Mouse (Mus musculus) forebrain, embryonic 16.5 days (tissue): ENCODE measurements around the gene Syne1. TPM values are rescaled to one million over a fixed set of nuclear protein-coding genes. Genes with fewer than 3 reads are reported as not detected.

ENCODE experiments used
- ATAC-seq: fragments of 200-750 bp; cut with Nextera tagmentation; 2 replicates; pipeline ENCODE4 v1.8.0; 2017; ENCODE audit warnings: mild to moderate bottlenecking, moderate library complexity
- H3K27ac ChIP-seq: fragments of 300-500 bp; sonication (generic); 2 replicates; pipeline ENCODE4 v1.5.1; 2014; ENCODE audit warnings: low read length, control low read depth
- H3K27me3 ChIP-seq: fragments of 300-500 bp; sonication (generic); replicated peaks from 2 replicates; pipeline ENCODE4 v1.6.1; 2014; ENCODE audit warnings: low read length; ENCODE audit not compliant: control insufficient read depth, insufficient read depth
- H3K36me3 ChIP-seq: fragments of 300-500 bp; sonication (generic); 2 replicates; pipeline ENCODE4 v1.6.1; 2014; ENCODE audit not compliant: control insufficient read depth, insufficient read depth
- H3K4me1 ChIP-seq: fragments of 300-500 bp; sonication (generic); replicated peaks from 2 replicates; pipeline ENCODE4 v1.6.1; 2014; ENCODE audit warnings: low read length; ENCODE audit not compliant: control insufficient read depth, insufficient read depth
- H3K4me2 ChIP-seq: fragments of 300-500 bp; sonication (generic); 2 replicates; pipeline ENCODE4 v1.6.1; 2014; ENCODE audit warnings: mild to moderate bottlenecking, low read length, control low read depth
- H3K4me3 ChIP-seq: fragments of 300-500 bp; sonication (generic); replicated peaks from 2 replicates; pipeline ENCODE4 v1.5.1; 2014; ENCODE audit warnings: mild to moderate bottlenecking, low read length, control low read depth
- H3K9ac ChIP-seq: fragments of 300-500 bp; sonication (generic); replicated peaks from 2 replicates; pipeline ENCODE4 v1.6.1; 2014; ENCODE audit warnings: low read depth, low read length, control low read depth
- H3K9me3 ChIP-seq: fragments of 300-500 bp; sonication (generic); 2 replicates; pipeline ENCODE4 v1.6.1; 2016; ENCODE audit warnings: low read length; ENCODE audit not compliant: control insufficient read depth
- WGBS: fragments of 180-500 bp; shearing (Covaris S2); extraction: QIAGEN DNeasy Blood & Tissue Kit; methylation state at CpG from one replicate; pipeline ENCODE4 v1.1.7; 2014; 5-methylcytosine and 5-hydroxymethylcytosine counted together
- polyA plus RNA-seq: library from polyadenylated mRNA; unstranded; fragments of >200 nt; fragmentation: Nextera tagmentation; extraction: Ambion mirVana; gene quantifications from 2 replicates; pipeline ENCODE4 v1.2.1, GENCODE M21; 2015

The Syne1 gene
- polyA plus RNA-seq, 1 experiment from 2014 or later = 7.5 TPM

GRCm38 (mm10) chr10:5096996-5097753 lies 454.1 kb downstream of the Syne1 start:
- Histone ChIP-seq H3K27me3 (no peaks in the 10 kb centered on the region), H3K36me3 (no peaks in the 10 kb centered on the region), H3K4me1 (no peaks in the 10 kb centered on the region), H3K27ac (no peak overlapping the region), H3K9ac (no peak overlapping the region), H3K9me3 (no peaks in the 10 kb centered on the region), H3K4me3 (no peak overlapping the region), H3K4me2 (no peak overlapping the region)
- no peak for ATAC-seq
- WGBS = 69% methylated on average over 10 of the region's 10 CpGs

DNA sequence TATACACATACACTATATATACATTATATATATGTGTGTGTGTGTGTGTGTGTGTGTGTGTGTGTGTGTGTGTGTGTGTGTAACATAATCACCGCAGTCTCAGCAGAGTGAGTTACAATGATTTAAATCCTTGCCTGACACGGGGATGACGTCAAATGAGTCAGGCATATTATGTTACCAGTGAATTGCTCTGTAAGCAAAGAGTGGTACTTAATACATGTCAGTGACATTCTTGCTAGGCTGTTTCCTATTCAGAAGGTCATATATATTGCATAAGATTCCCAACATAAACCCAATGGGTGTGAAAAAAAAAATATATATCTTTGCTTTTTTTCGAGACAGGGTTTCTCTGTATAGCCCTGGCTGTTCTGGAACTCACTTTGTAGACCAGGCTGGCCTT lies 462.1 kb downstream of the Syne1 start:
- H3K9me3 ChIP-seq = no peaks in the 10 kb centered on the region
- ATAC-seq = no peak
- H3K9ac ChIP-seq = no peak overlapping the region
- no peaks in the 10 kb centered on the region for H3K4me1 ChIP-seq
- no peak overlapping the region for H3K27ac ChIP-seq
- no peaks in the 10 kb centered on the region for H3K36me3 ChIP-seq
- no peaks in the 10 kb centered on the region for H3K27me3 ChIP-seq
- no peak overlapping the region for H3K4me2 ChIP-seq
- no peak overlapping the region for H3K4me3 ChIP-seq
- WGBS = 91% methylated on average over 4 of the region's 4 CpGs

DNA sequence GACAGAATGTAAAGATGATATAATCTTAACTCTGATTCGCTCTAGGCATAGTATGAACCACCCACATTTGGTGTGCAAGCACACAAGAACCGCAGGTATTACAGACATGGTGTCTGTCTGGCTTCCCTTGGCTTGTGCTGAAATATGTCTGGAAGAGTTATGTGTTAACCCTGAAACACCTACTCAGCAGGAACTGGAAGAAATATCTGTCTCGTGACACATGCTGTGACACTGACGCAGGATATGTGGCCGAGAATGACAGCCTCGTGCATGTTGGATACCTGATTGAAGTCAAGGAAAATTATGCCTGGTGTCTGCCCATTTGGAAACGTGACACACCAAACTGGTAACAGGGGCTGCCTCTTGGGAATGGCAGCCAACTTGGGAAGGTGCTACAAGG lies 463.9 kb downstream of the Syne1 start:
- no peaks in the 10 kb centered on the region for H3K9me3 ChIP-seq
- no peak overlapping the region for H3K27ac ChIP-seq
- 88% methylated on average over 7 of the region's 7 CpGs for WGBS
- no peaks in the 10 kb centered on the region for H3K4me1 ChIP-seq
- no peaks in the 10 kb centered on the region for H3K36me3 ChIP-seq
- no peak for ATAC-seq
- no peak overlapping the region for H3K4me3 ChIP-seq
- no peaks in the 10 kb centered on the region for H3K27me3 ChIP-seq
- H3K9ac ChIP-seq = no peak overlapping the region
- H3K4me2 ChIP-seq = no peak overlapping the region

GRCm38 (mm10) chr10:5086329-5086728 lies 465.0 kb downstream of the Syne1 start:
- no peak overlapping the region for H3K4me3 ChIP-seq
- no peak overlapping the region for H3K4me2 ChIP-seq
- ATAC-seq = no peak
- no peaks in the 10 kb centered on the region for H3K9me3 ChIP-seq
- H3K36me3 ChIP-seq = no peaks in the 10 kb centered on the region
- 86% methylated on average over 6 of the region's 6 CpGs for WGBS
- H3K9ac ChIP-seq = no peak overlapping the region
- H3K27me3 ChIP-seq = no peaks in the 10 kb centered on the region
- H3K4me1 ChIP-seq = no peaks in the 10 kb centered on the region
- no peak overlapping the region for H3K27ac ChIP-seq

- Histone ChIP-seq H3K27ac (no peak overlapping the region), H3K4me1 (no peaks in the 10 kb centered on the region), H3K9ac (no peak overlapping the region), H3K4me3 (no peak overlapping the region), H3K36me3 (no peaks in the 10 kb centered on the region), H3K9me3 (no peaks in the 10 kb centered on the region), H3K27me3 (no peaks in the 10 kb centered on the region), H3K4me2 (no peak overlapping the region)
- no peak for ATAC-seq
- WGBS = 91% methylated on average over 5 of the region's 5 CpGs
Observed at GRCm38 (mm10) chr10:5085792-5086191, 465.5 kb downstream of the Syne1 start.

DNA sequence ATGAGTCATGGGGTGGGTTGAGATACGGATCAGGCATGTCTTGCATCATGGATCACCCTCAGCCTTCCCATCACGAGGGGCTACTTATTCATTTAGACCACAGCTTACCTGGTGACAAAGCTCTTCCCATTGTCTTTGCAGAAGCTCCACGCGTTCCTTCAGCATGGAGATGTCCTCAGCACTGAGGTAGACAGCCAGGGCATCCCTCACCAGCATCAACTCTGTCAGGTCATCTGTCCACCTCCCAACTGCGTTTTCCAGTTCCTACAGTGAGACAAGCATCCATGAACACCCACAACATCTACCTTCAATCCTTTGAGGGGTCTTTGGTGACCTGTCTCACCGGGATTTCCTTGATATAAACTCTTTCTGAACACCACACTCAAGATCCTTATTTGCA lies 467.6 kb downstream of the Syne1 start:
- Histone ChIP-seq H3K4me1 (0 out of 2 replicates have a peak, but pooled peaks cover 2% of the 10 kb centered on the region), H3K9me3 (no peaks in the 10 kb centered on the region), H3K36me3 (no peaks in the 10 kb centered on the region), H3K4me3 (no peak overlapping the region), H3K27ac (no peak overlapping the region), H3K27me3 (no peaks in the 10 kb centered on the region), H3K4me2 (no peak overlapping the region), H3K9ac (no peak overlapping the region)
- WGBS = 84% methylated on average over 6 of the region's 6 CpGs
- no peak for ATAC-seq

DNA sequence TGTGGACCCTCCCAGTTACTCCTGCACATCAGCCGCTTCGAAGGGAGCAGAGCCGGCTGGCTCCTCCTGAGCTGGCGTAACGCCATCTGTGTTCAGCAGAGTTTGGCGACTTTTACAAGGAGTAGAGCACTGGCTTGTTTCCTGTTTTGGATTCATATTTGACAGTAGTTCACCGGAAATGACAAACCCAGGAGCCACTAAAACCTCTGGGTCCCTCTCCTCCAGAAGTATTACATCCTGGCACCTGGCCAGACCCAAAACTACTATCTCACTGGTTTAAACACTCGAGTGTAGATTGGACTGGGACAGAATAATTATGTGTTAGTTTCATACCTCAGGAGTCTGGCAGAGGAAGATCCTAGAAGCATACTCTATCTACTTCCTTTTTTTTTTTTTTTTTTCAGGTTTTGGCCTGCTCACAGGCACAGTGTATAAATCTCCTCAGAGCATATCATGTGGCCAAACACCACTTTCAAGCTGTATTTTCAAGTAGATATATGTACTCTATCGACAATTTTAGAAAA lies 471.3 kb downstream of the Syne1 start:
- Histone ChIP-seq H3K36me3 (no peaks in the 10 kb centered on the region), H3K4me3 (no peak overlapping the region), H3K4me1 (0 out of 2 replicates have a peak, but pooled peaks cover 2% of the 10 kb centered on the region), H3K9ac (no peak overlapping the region), H3K9me3 (no peaks in the 10 kb centered on the region), H3K27me3 (no peaks in the 10 kb centered on the region), H3K4me2 (no peak overlapping the region), H3K27ac (no peak overlapping the region)
- peak; percentile 36; the same call in 1 of the 2 replicates for ATAC-seq
- 70% methylated on average over 9 of the region's 9 CpGs for WGBS

DNA sequence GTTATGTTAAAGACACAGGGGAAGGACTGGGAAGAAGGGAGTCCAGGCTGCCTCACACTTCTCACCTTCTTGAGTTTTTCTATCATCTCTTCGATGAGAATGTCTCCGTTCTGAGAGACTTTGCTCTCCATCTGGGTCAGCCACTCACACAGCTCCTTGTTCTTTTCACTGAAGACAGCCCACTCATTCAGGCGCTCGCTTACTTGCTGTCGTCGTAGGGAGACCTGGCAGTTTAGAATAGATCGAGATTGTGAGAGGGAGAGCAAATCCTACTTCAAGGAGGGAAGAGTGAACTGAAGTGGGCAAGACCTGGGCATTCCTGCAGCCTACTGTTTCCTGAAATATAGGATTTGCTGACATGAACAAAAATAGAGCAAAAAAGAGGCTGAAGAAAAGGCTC lies 475.6 kb downstream of the Syne1 start:
- H3K9me3 ChIP-seq = no peaks in the 10 kb centered on the region
- ATAC-seq = no peak
- no peak overlapping the region for H3K4me2 ChIP-seq
- H3K27ac ChIP-seq = no peak overlapping the region
- H3K4me1 ChIP-seq = 0 out of 2 replicates have a peak, but pooled peaks cover 2% of the 10 kb centered on the region
- no peak overlapping the region for H3K9ac ChIP-seq
- H3K27me3 ChIP-seq = no peaks in the 10 kb centered on the region
- no peaks in the 10 kb centered on the region for H3K36me3 ChIP-seq
- WGBS = 90% methylated on average over 7 of the region's 7 CpGs
- no peak overlapping the region for H3K4me3 ChIP-seq

DNA sequence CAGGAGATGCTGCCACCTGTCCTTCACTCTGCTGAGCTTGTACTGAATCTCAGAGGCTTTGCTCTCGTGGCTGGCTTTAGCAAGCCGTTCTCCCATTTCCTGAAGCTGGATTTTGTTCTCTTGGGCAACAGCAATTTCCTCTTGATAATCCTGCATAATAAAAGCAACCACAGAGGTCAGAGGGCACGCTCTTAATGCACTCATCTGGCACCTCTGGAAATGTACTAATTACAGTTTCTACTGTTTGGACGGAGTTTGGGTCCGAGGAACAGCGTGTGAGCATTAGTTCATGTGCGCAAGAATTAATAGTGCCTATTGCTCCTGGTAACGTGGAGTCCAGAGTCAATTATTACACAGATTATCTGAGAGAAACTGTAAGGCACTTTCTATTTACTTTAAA lies 479.2 kb downstream of the Syne1 start:
- no peaks in the 10 kb centered on the region for H3K27me3 ChIP-seq
- no peaks in the 10 kb centered on the region for H3K4me1 ChIP-seq
- H3K9me3 ChIP-seq = no peaks in the 10 kb centered on the region
- no peak overlapping the region for H3K4me2 ChIP-seq
- H3K36me3 ChIP-seq = no peaks in the 10 kb centered on the region
- H3K27ac ChIP-seq = no peak overlapping the region
- 87% methylated on average over 8 of the region's 8 CpGs for WGBS
- H3K4me3 ChIP-seq = no peak overlapping the region
- no peak for ATAC-seq
- no peak overlapping the region for H3K9ac ChIP-seq

- no peaks in the 10 kb centered on the region for H3K36me3 ChIP-seq
- H3K9ac ChIP-seq = no peak overlapping the region
- H3K27ac ChIP-seq = no peak overlapping the region
- H3K9me3 ChIP-seq = no peaks in the 10 kb centered on the region
- WGBS = 89% methylated on average over 3 of the region's 3 CpGs
- H3K4me2 ChIP-seq = no peak overlapping the region
- H3K4me1 ChIP-seq = no peaks in the 10 kb centered on the region
- no peak for ATAC-seq
- no peak overlapping the region for H3K4me3 ChIP-seq
- no peaks in the 10 kb centered on the region for H3K27me3 ChIP-seq
Observed at GRCm38 (mm10) chr10:5070941-5071231, 480.4 kb downstream of the Syne1 start.
